ENCODE assay signal across 9 mouse cellular contexts in the genomic region with DNA sequence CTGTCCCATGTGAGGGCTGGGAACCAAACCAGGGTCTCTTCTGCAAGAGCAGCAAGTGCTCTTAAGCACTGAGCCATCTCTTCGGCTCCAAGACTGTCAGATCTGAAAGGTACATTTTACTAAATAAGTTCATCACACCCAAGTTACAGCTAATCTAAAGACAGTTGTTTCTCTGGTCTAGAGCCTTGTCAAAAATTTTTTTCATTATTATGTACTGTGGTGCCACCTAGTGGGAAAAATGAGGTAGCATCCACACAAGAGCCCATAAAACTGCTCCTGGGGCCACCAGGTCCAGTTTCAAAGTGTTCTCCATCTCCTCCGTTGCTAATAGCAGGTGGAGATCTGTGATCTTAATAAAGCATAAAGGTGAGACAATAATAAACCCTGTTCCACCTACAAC. TPM values are rescaled to one million over a fixed set of nuclear protein-coding genes. Genes with fewer than 3 reads are reported as not detected.
DNase-seq lines count a peak whose midpoint lies in the region; ATAC-seq and TF ChIP-seq lines count a peak whose summit lies in the region.
"Had no signal": no experiment of that assay in that cellular context is flagged by ENCODE, and none has a peak within 500 bp of the region (broad histone marks: within the 10 kb centered on the region; RNA-seq: fewer than 3 reads in every experiment).

No protein-coding gene starts in this region.

- intact Hi-C loops in heart, postnatal 10 days (cut with DNase I) = loop anchor here (2.0 to 5.0 kb wide), 2 partner anchors 104 to 214 kb away; no protein-coding TSS in a partner anchor
- intact Hi-C loops in left cerebral cortex, postnatal 25 days (cut with DNase I) = loop anchor here (5.0 to 10.0 kb wide), 3 partner anchors 294 to 499 kb away; no protein-coding TSS in a partner anchor

- TF ChIP-seq CTCF in kidney, adult 2 months (conservative IDR thresholded peaks at IDR 0.05; ENCODE audit: insufficient read depth, insufficient read length, low read depth, low read length) = peak; percentile 47
- TF ChIP-seq CTCF in midbrain, postnatal 0 days (IDR thresholded peaks at IDR 0.05) = peak; percentile 80

- no peak for ATAC-seq in kidney, embryonic 14.5 days (ENCODE audit: low FRiP score, low TSS enrichment)
- ATAC-seq in midbrain, postnatal 0 days (ENCODE audit: low FRiP score) = no peak
- no peak for ATAC-seq in inflammation-experienced regulatory T-cells, adult 6 months

- TF ChIP-seq POLR2A in kidney, adult 2 months (IDR thresholded peaks at IDR 0.05; ENCODE audit: low read depth, low read length) = no peak

- H3K4me2 ChIP-seq in kidney, embryonic 14.5 days (replicated peaks; ENCODE audit: low read depth, low read length) = no peak overlapping the region
- H3K4me2 ChIP-seq in midbrain, postnatal 0 days (ENCODE audit: low read depth, low read length, poor library complexity, severe bottlenecking) = no peak overlapping the region

- H3K36me3 ChIP-seq in kidney, adult 2 months (ENCODE audit: control insufficient read depth, insufficient read depth, low read length) = no peaks in the 10 kb centered on the region
- no peaks in the 10 kb centered on the region for H3K36me3 ChIP-seq in kidney, embryonic 14.5 days (ENCODE audit: control insufficient read depth, insufficient read depth, low read length)
- H3K36me3 ChIP-seq in midbrain, postnatal 0 days (ENCODE audit: insufficient read depth, low read length) = no peaks in the 10 kb centered on the region
- H3K36me3 ChIP-seq: embryonic facial prominence, embryonic 13.5 days had no signal

- 15% methylated on average over 2 of the region's 2 CpGs for WGBS in kidney, adult 2 months
- 24% methylated on average over 2 of the region's 2 CpGs for whole genome bisulfite sequencing in kidney, embryonic 14.5 days
- WGBS in midbrain, postnatal 0 days = 5% methylated on average over 2 of the region's 2 CpGs

- H3K27me3 ChIP-seq in kidney, adult 2 months (replicated peaks; ENCODE audit: control insufficient read depth, insufficient read depth, low read length) = no peaks in the 10 kb centered on the region
- peaks cover 3% of the 10 kb centered on the region; the same call in 1 of the 2 replicates for H3K27me3 ChIP-seq in kidney, embryonic 14.5 days (ENCODE audit: control insufficient read depth, insufficient read depth, low read length)
- H3K27me3 ChIP-seq in midbrain, postnatal 0 days (ENCODE audit: insufficient read depth, low read length) = no peaks in the 10 kb centered on the region
- H3K27me3 ChIP-seq: embryonic facial prominence, embryonic 13.5 days had no signal

- no peak overlapping the region for H3K4me3 ChIP-seq in kidney, adult 2 months (ENCODE audit: insufficient read depth, low read depth, low read length)
- no peak overlapping the region for H3K4me3 ChIP-seq in kidney, embryonic 14.5 days (ENCODE audit: low read length)
- no peak overlapping the region for H3K4me3 ChIP-seq in midbrain, postnatal 0 days (ENCODE audit: low read depth, low read length)
- H3K4me3 ChIP-seq: embryonic facial prominence, embryonic 13.5 days had no signal

- no peaks in the 10 kb centered on the region for H3K9me3 ChIP-seq in kidney, embryonic 14.5 days (ENCODE audit: control insufficient read depth, low read length)
- no peaks in the 10 kb centered on the region for H3K9me3 ChIP-seq in midbrain, postnatal 0 days (ENCODE audit: low read length)
- H3K9me3 ChIP-seq: embryonic facial prominence, embryonic 13.5 days had no signal

- H3K4me1 ChIP-seq in kidney, adult 2 months (ENCODE audit: control insufficient read depth, insufficient read depth, low read length) = no peaks in the 10 kb centered on the region
- no peaks in the 10 kb centered on the region for H3K4me1 ChIP-seq in kidney, embryonic 14.5 days (ENCODE audit: control insufficient read depth, insufficient read depth, low read length)
- H3K4me1 ChIP-seq in midbrain, postnatal 0 days (ENCODE audit: insufficient read depth, low read length) = 0 out of 2 replicates have a peak, but pooled peaks cover 3% of the 10 kb centered on the region

- H3K9ac ChIP-seq in kidney, embryonic 14.5 days (ENCODE audit: low read depth, low read length) = no peak overlapping the region
- H3K9ac ChIP-seq in midbrain, postnatal 0 days (replicated peaks; ENCODE audit: low read length, poor library complexity, severe bottlenecking) = no peak overlapping the region
- H3K9ac ChIP-seq: embryonic facial prominence, embryonic 13.5 days had no signal

- peak; percentile 54 for DNase-seq in kidney, adult 2 months
- peak; percentile 70 for DNase-seq in NIH3T3 (ENCODE audit: low read depth)
- DNase-seq in cerebellum, adult 9-11 months = peak; percentile 31
- peak; percentile 50 to 69 for DNase-seq in heart, postnatal 10 days
- DNase-seq in left cerebral cortex, postnatal 25 days (ENCODE audit: low spot score in 2 of 2) = peak; percentile 65 to 74
- peak; percentile 80 for DNase-seq in midbrain, postnatal 0 days (ENCODE audit: low spot score)

- H3K27ac ChIP-seq in kidney, adult 2 months (ENCODE audit: insufficient read depth, low read depth, low read length) = no peak overlapping the region
- no peak overlapping the region for H3K27ac ChIP-seq in kidney, embryonic 14.5 days (ENCODE audit: low read depth, low read length)
- no peak overlapping the region for H3K27ac ChIP-seq in midbrain, postnatal 0 days (ENCODE audit: low read depth, low read length)
- H3K27ac ChIP-seq: embryonic facial prominence, embryonic 13.5 days had no signal

RNA-seq across cellular contexts. Expression of a gene that starts 27.2 kb away (rescaled TPM):
- polyA plus RNA-seq in kidney, adult 2 months (2012; rRNA removed) = 49.4 and 68.3 TPM in 2 replicates
- 203 and 294 TPM in 2 replicates for polyA plus RNA-seq in kidney, embryonic 14.5 days (2014; fragmentation: Nextera tagmentation; extraction: Ambion mirVana)
- 10 to 100 TPM; 78.0 to 79.3 TPM for total RNA-seq in heart, postnatal 10 days (2021)
- total RNA-seq in left cerebral cortex, postnatal 25 days (2021) = 100 to 1,000 TPM; 141 to 149 TPM
- 82.8 and 125 TPM in 2 replicates for total RNA-seq in midbrain, postnatal 0 days (2014; rRNA removed)
- polyA plus RNA-seq in midbrain, postnatal 0 days (2015; fragmentation: Nextera tagmentation; extraction: Ambion mirVana) = 420 and 430 TPM in 2 replicates
- 100 to 1,000 TPM; 338 to 426 (median 384) TPM for polyA plus RNA-seq in inflammation-experienced regulatory T-cells, adult 6 months (2017; shearing (Covaris generic))

RNA-seq across cellular contexts. Expression of a gene that starts 37.3 kb away (rescaled TPM):
- polyA plus RNA-seq in kidney, adult 2 months (2012; rRNA removed) = 20.1 and 22.2 TPM in 2 replicates
- polyA plus RNA-seq in kidney, embryonic 14.5 days (2014; fragmentation: Nextera tagmentation; extraction: Ambion mirVana) = 48.2 and 62.5 TPM in 2 replicates
- 10 to 100 TPM; 36.6 to 37.7 TPM for total RNA-seq in heart, postnatal 10 days (2021)
- total RNA-seq in left cerebral cortex, postnatal 25 days (2021) = 10 to 100 TPM; 71.0 to 81.6 TPM
- total RNA-seq in midbrain, postnatal 0 days (2014; rRNA removed) = 43.7 and 44.7 TPM in 2 replicates
- 46.5 and 49.0 TPM in 2 replicates for polyA plus RNA-seq in midbrain, postnatal 0 days (2015; fragmentation: Nextera tagmentation; extraction: Ambion mirVana)
- 10 to 100 TPM; 34.1 to 48.0 (median 42.6) TPM for polyA plus RNA-seq in inflammation-experienced regulatory T-cells, adult 6 months (2017; shearing (Covaris generic))
